Mouse (Mus musculus): ENCODE measurements around the gene Scarf2.

DNA sequence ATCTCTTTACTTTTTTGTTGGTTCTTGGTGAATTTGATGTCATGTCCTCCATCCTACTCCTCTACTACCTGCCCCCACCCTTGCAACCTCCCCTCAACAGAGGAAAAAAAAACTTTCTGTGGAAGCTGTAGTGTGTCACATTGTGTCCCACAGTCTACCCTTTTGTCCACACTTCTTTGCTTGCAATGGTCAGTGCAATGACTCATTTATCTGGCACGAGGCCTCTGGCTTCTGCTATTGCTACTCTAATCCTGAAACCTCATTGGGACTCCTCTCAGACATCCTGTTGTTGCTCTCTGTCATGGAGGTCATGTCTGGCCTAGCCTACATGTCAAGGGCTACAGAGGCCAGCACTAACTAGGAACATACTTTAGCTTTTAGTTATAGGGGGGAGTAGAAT lies 43.4 kb upstream of the Scarf2 start:
- no peak for TF ChIP-seq CTCF (IDR thresholded peaks at IDR 0.05; ENCODE audit: control insufficient read depth, insufficient read depth, insufficient replicate concordance, low read depth, low read length)
- TF ChIP-seq POLR2A (IDR thresholded peaks at IDR 0.05; ENCODE audit: control insufficient read depth, low read depth, low read length) = no peak

Data from testis, adult 2 months (tissue).